ENCODE assay signal across 7 mouse cellular contexts in genomic region chr15:81809550-81809949, GRCm38 (mm10). TPM values are rescaled to one million over a fixed set of nuclear protein-coding genes. Genes with fewer than 3 reads are reported as not detected.
DNase-seq lines count a peak whose midpoint lies in the region; ATAC-seq and TF ChIP-seq lines count a peak whose summit lies in the region.

No protein-coding gene starts in this region.

- no peak for DNase-seq in left cerebral cortex, adult 2 months (ENCODE audit: extremely low spot score in 1 of 2, low spot score in 2 of 2)
- DNase-seq in left cerebral cortex, adult 8-10 months (ENCODE audit: low spot score in 2 of 2) = no peak
- no peak for DNase-seq in forebrain, embryonic 10.5 days (ENCODE audit: extremely low spot score, low spot score)
- no peak for DNase-seq in limb, embryonic 14.5 days (ENCODE audit: low spot score)
- DNase-seq in embryo, embryonic 10 days (ENCODE audit: low spot score) = no peak
- DNase-seq in kidney, postnatal 10 days = no peak

- intact Hi-C loops in left cerebral cortex, adult 2 months (cut with DNase I) = no loop called here

- H3K4me3 ChIP-seq in left cerebral cortex, adult 2 months = no peak overlapping the region; the same call in 1 of the 2 replicates
- H3K4me3 ChIP-seq in forebrain, embryonic 10.5 days = peak overlapping the region; percentile 76
- H3K4me3 ChIP-seq in limb, embryonic 14.5 days (replicated peaks; ENCODE audit: low read length) = no peak overlapping the region
- H3K4me3 ChIP-seq in small intestine, adult 2 months (ENCODE audit: low read depth, low read length) = no peak overlapping the region

- peak overlapping the region; percentile 79 for H3K4me2 ChIP-seq in limb, embryonic 14.5 days (replicated peaks; ENCODE audit: low read depth, low read length, severe bottlenecking)

- H3K36me3 ChIP-seq in forebrain, embryonic 10.5 days (replicated peaks) = peaks cover under 1% of the 10 kb centered on the region; the same call in 1 of the 2 replicates
- H3K36me3 ChIP-seq in limb, embryonic 14.5 days (ENCODE audit: control insufficient read depth, insufficient read depth, low read length) = peaks cover 2% of the 10 kb centered on the region; the same call in 1 of the 2 replicates
- peaks cover 2% of the 10 kb centered on the region; the same call in 1 of the 2 replicates for H3K36me3 ChIP-seq in small intestine, adult 2 months (ENCODE audit: control insufficient read depth, insufficient read depth, low read length)

- H3K4me1 ChIP-seq in forebrain, embryonic 10.5 days = peaks cover 68% of the 10 kb centered on the region
- H3K4me1 ChIP-seq in limb, embryonic 14.5 days (ENCODE audit: control insufficient read depth, insufficient read depth, low read length) = peaks cover 27% of the 10 kb centered on the region
- peaks cover 6% of the 10 kb centered on the region; the same call in 1 of the 2 replicates for H3K4me1 ChIP-seq in small intestine, adult 2 months (ENCODE audit: control insufficient read depth, insufficient read depth, insufficient read length, low read length)

- peaks cover 8% of the 10 kb centered on the region; the same call in 1 of the 2 replicates for H3K27me3 ChIP-seq in forebrain, embryonic 10.5 days (ENCODE audit: poor library complexity, severe bottlenecking)
- H3K27me3 ChIP-seq in limb, embryonic 14.5 days (ENCODE audit: control insufficient read depth, insufficient read depth, low read length) = no peaks in the 10 kb centered on the region
- no peaks in the 10 kb centered on the region for H3K27me3 ChIP-seq in small intestine, adult 2 months (ENCODE audit: control insufficient read depth, insufficient read depth, low read length)

- WGBS in forebrain, embryonic 10.5 days = 61% methylated on average over 1 of the region's 1 CpGs
- WGBS in limb, embryonic 14.5 days = 51% methylated on average over 1 of the region's 1 CpGs
- 34% methylated on average over 1 of the region's 1 CpGs for WGBS in small intestine, adult 2 months

- peak overlapping the region; percentile 99 for H3K27ac ChIP-seq in left cerebral cortex, adult 2 months
- H3K27ac ChIP-seq in forebrain, embryonic 10.5 days = peak overlapping the region; percentile 90; the same call in 1 of the 2 replicates
- peak overlapping the region; percentile 83; the same call in 1 of the 2 replicates for H3K27ac ChIP-seq in limb, embryonic 14.5 days (replicated peaks; ENCODE audit: low read depth, low read length)
- peak overlapping the region; percentile 99; the same call in 1 of the 2 replicates for H3K27ac ChIP-seq in small intestine, adult 2 months (ENCODE audit: insufficient read depth, low read depth, low read length)

- ATAC-seq in limb, embryonic 14.5 days (ENCODE audit: low FRiP score, low read depth) = no peak

- TF ChIP-seq CTCF in left cerebral cortex, adult 2 months (IDR thresholded peaks at IDR 0.05) = no peak
- TF ChIP-seq CTCF in small intestine, adult 2 months (IDR thresholded peaks at IDR 0.05; ENCODE audit: extremely low read depth, insufficient read length, insufficient replicate concordance, low read depth, low read length) = no peak

- H3K9ac ChIP-seq in limb, embryonic 14.5 days (ENCODE audit: low read depth, low read length, severe bottlenecking) = 0 out of 2 replicates have a peak overlapping the region, but pooled peaks have one; percentile 44

- TF ChIP-seq POLR2A in limb, embryonic 14.5 days (IDR thresholded peaks at IDR 0.05; ENCODE audit: borderline replicate concordance, extremely low read depth, insufficient read depth, insufficient read length) = no peak
- no peak for TF ChIP-seq POLR2A in small intestine, adult 2 months (IDR thresholded peaks at IDR 0.05; ENCODE audit: low read depth, low read length)

- no peaks in the 10 kb centered on the region for H3K9me3 ChIP-seq in forebrain, embryonic 10.5 days
- H3K9me3 ChIP-seq in limb, embryonic 14.5 days (ENCODE audit: control insufficient read depth, low read length) = no peaks in the 10 kb centered on the region

RNA-seq across cellular contexts. Expression of gene Tef, which starts 7.3 kb away (rescaled TPM):
- 100 to 1,000 TPM; 220 to 228 TPM for total RNA-seq in left cerebral cortex, adult 2 months (2021)
- total RNA-seq in left cerebral cortex, adult 8-10 months (2022) = 100 to 1,000 TPM; 255 to 311 (median 291) TPM
- polyA plus RNA-seq in forebrain, embryonic 10.5 days (2016; fragmentation: Nextera tagmentation; extraction: Ambion mirVana) = 13.5 and 13.7 TPM in 2 replicates
- polyA plus RNA-seq in limb, embryonic 14.5 days (2012; rRNA removed) = 45.7 and 49.2 TPM in 2 replicates
- 25.5 and 29.3 TPM in 2 replicates for polyA plus RNA-seq in limb, embryonic 14.5 days (2014; fragmentation: Nextera tagmentation; extraction: Ambion mirVana)
- polyA plus RNA-seq in small intestine, adult 2 months (2012; rRNA removed) = 5.6 and 9.4 TPM in 2 replicates

RNA-seq across cellular contexts. Expression of gene Tob2, which starts 49.0 kb away (rescaled TPM):
- total RNA-seq in left cerebral cortex, adult 2 months (2021) = 10 to 100 TPM; 34.8 to 41.4 TPM
- 10 to 100 TPM; 26.6 to 40.2 (median 33.5) TPM for total RNA-seq in left cerebral cortex, adult 8-10 months (2022)
- polyA plus RNA-seq in forebrain, embryonic 10.5 days (2016; fragmentation: Nextera tagmentation; extraction: Ambion mirVana) = 20.1 and 20.3 TPM in 2 replicates
- 23.7 and 28.1 TPM in 2 replicates for polyA plus RNA-seq in limb, embryonic 14.5 days (2012; rRNA removed)
- polyA plus RNA-seq in limb, embryonic 14.5 days (2014; fragmentation: Nextera tagmentation; extraction: Ambion mirVana) = 23.4 and 24.7 TPM in 2 replicates
- 14.7 and 33.2 TPM in 2 replicates for polyA plus RNA-seq in small intestine, adult 2 months (2012; rRNA removed)
